Mouse (Mus musculus): Measurements from ENCODE around the gene Mn1.

The Mn1 gene

GRCm38 (mm10) chr5:111470875-111471274 is 53.7 kb downstream of the Mn1 start:
- in situ Hi-C loops (cut with MseI, MboI): no loop called here

- in situ Hi-C loops (cut with MseI, MboI): no loop called here
Measured at GRCm38 (mm10) chr5:111473425-111473824, 56.3 kb downstream of the Mn1 start.

GRCm38 (mm10) chr5:111475721-111476120 is 58.6 kb downstream of the Mn1 start:
- in situ Hi-C loops (cut with MseI, MboI): no loop called here

- in situ Hi-C loops (cut with MseI, MboI): no loop called here
Measured at GRCm38 (mm10) chr5:111476141-111476540, 59.0 kb downstream of the Mn1 start.

- in situ Hi-C loops (cut with MseI, MboI): no loop called here
Measured at GRCm38 (mm10) chr5:111485907-111486306, 68.7 kb downstream of the Mn1 start.

- in situ Hi-C loops (cut with MseI, MboI): no loop called here
Measured at GRCm38 (mm10) chr5:111489022-111489616, 72.0 kb downstream of the Mn1 start.

GRCm38 (mm10) chr5:111490599-111490998 is 73.4 kb downstream of the Mn1 start:
- in situ Hi-C loops (cut with MseI, MboI): no loop called here

- in situ Hi-C loops (cut with MseI, MboI): no loop called here
Measured at GRCm38 (mm10) chr5:111491485-111491884, 74.3 kb downstream of the Mn1 start.

GRCm38 (mm10) chr5:111500036-111500435 is 82.9 kb downstream of the Mn1 start:
- in situ Hi-C loops (cut with MseI, MboI): no loop called here

GRCm38 (mm10) chr5:111501691-111502441 is 84.7 kb downstream of the Mn1 start:
- in situ Hi-C loops (cut with MseI, MboI): no loop called here

GRCm38 (mm10) chr5:111505241-111505640 is 88.1 kb downstream of the Mn1 start:
- in situ Hi-C loops (cut with MseI, MboI): no loop called here

GRCm38 (mm10) chr5:111505824-111506223 is 88.7 kb downstream of the Mn1 start:
- in situ Hi-C loops (cut with MseI, MboI): no loop called here

GRCm38 (mm10) chr5:111506410-111506809 is 89.2 kb downstream of the Mn1 start:
- in situ Hi-C loops (cut with MseI, MboI): no loop called here

Data from mouse trophoblast stem cell (cell line).